15 mouse cellular contexts compared by ENCODE assay signal in genomic region chr8:34385806-34386439, GRCm38 (mm10).
DNase-seq lines count a peak whose midpoint lies in the region; ATAC-seq lines count a peak whose summit lies in the region.
"Had no signal": no experiment of that assay in that cellular context is flagged by ENCODE, and none has a peak within 500 bp of the region (broad histone marks: within the 10 kb centered on the region; RNA-seq: fewer than 3 reads in every experiment).

No protein-coding gene starts in this region.

- no peaks in the 10 kb centered on the region for H3K27me3 ChIP-seq in embryonic facial prominence, embryonic 10.5 days (replicated peaks; ENCODE audit: low read depth, poor library complexity, severe bottlenecking)
- no peaks in the 10 kb centered on the region for H3K27me3 ChIP-seq in hindbrain, embryonic 16.5 days (replicated peaks; ENCODE audit: control insufficient read depth, insufficient read depth, low read length)
- H3K27me3 ChIP-seq: heart, embryonic 15.5 days; midbrain, embryonic 12.5 days had no signal

- peak overlapping the region; percentile 59; the same call in 1 of the 2 replicates for H3K27ac ChIP-seq in embryonic facial prominence, embryonic 10.5 days (replicated peaks)
- H3K27ac ChIP-seq in hindbrain, embryonic 16.5 days (ENCODE audit: low read depth, low read length), result no peak overlapping the region
- H3K27ac ChIP-seq: heart, embryonic 15.5 days; midbrain, embryonic 12.5 days had no signal

- intact Hi-C loops in left cerebral cortex, postnatal 36 days (cut with DNase I), result no loop called here

- 71% methylated on average over 10 of the region's 10 CpGs for WGBS in embryonic facial prominence, embryonic 10.5 days
- WGBS in hindbrain, embryonic 16.5 days, result 40% methylated on average over 10 of the region's 10 CpGs

- H3K4me2 ChIP-seq in hindbrain, embryonic 16.5 days (ENCODE audit: low read length), result no peak overlapping the region
- H3K4me2 ChIP-seq: heart, embryonic 15.5 days; midbrain, embryonic 12.5 days had no signal

- no peak overlapping the region for H3K4me3 ChIP-seq in embryonic facial prominence, embryonic 10.5 days
- H3K4me3 ChIP-seq in hindbrain, embryonic 16.5 days (ENCODE audit: low read length), result no peak overlapping the region
- H3K4me3 ChIP-seq: heart, embryonic 15.5 days; midbrain, embryonic 12.5 days had no signal

- no peak overlapping the region for H3K9ac ChIP-seq in hindbrain, embryonic 16.5 days (ENCODE audit: low read depth, low read length)
- H3K9ac ChIP-seq: heart, embryonic 15.5 days; midbrain, embryonic 12.5 days had no signal

- peak; percentile 92 for ATAC-seq in hindbrain, embryonic 16.5 days
- ATAC-seq: inflammation-experienced regulatory T-cells, adult 6 months had no signal

- DNase-seq in layer of hippocampus, postnatal 10 days (ENCODE audit: low spot score in 2 of 2), result peak; percentile 38 to 52
- DNase-seq in layer of hippocampus, postnatal 36 days, result no peak
- DNase-seq in embryo, embryonic 10 days (ENCODE audit: low spot score), result peak; percentile 49
- DNase-seq in embryonic facial prominence, embryonic 10.5 days (ENCODE audit: low spot score), result peak; percentile 19
- DNase-seq in urinary bladder, postnatal 14 days (ENCODE audit: low spot score), result no peak
- no peak for DNase-seq in left cerebral cortex, postnatal 36 days (ENCODE audit: low spot score in 2 of 2)
- no peak for DNase-seq in left cerebral cortex, adult 9 months (ENCODE audit: low spot score in 2 of 2)
- DNase-seq: gastrocnemius, postnatal 10 days; kidney, postnatal 10 days; lung, postnatal 10 days; thymus, adult 18-20 months had no signal

- H3K9me3 ChIP-seq in embryonic facial prominence, embryonic 10.5 days, result no peaks in the 10 kb centered on the region
- H3K9me3 ChIP-seq in hindbrain, embryonic 16.5 days (ENCODE audit: control insufficient read depth, low read length), result no peaks in the 10 kb centered on the region
- H3K9me3 ChIP-seq: heart, embryonic 15.5 days; midbrain, embryonic 12.5 days had no signal

- H3K4me1 ChIP-seq in embryonic facial prominence, embryonic 10.5 days, result peaks cover 7% of the 10 kb centered on the region; the same call in 1 of the 2 replicates
- H3K4me1 ChIP-seq in hindbrain, embryonic 16.5 days (ENCODE audit: control insufficient read depth, insufficient read depth, low read depth, low read length), result no peaks in the 10 kb centered on the region; the same call in 1 of the 2 replicates
- H3K4me1 ChIP-seq: heart, embryonic 15.5 days had no signal

- no peaks in the 10 kb centered on the region for H3K36me3 ChIP-seq in embryonic facial prominence, embryonic 10.5 days (replicated peaks)
- no peaks in the 10 kb centered on the region for H3K36me3 ChIP-seq in hindbrain, embryonic 16.5 days (ENCODE audit: control insufficient read depth, insufficient read depth, low read length)
- H3K36me3 ChIP-seq: heart, embryonic 15.5 days; midbrain, embryonic 12.5 days had no signal

Comparison
In these comparisons a context has a peak if more than half of its experiments do, and no peak if none do; other contexts are left out.
1. DNase-seq: peak in layer of hippocampus, postnatal 10 days (2 of 2), embryo, embryonic 10 days (single experiment) and embryonic facial prominence, embryonic 10.5 days (single experiment); none in layer of hippocampus, postnatal 36 days (0 of 2), urinary bladder, postnatal 14 days (single experiment), left cerebral cortex, postnatal 36 days (0 of 2) and left cerebral cortex, adult 9 months (0 of 2).